Mouse (Mus musculus) embryonic facial prominence, embryonic 11.5 days (tissue): ENCODE results near the gene Rbm20. TPM values are rescaled to one million over a fixed set of nuclear protein-coding genes. Genes with fewer than 3 reads are reported as not detected.

Source experiments
- ATAC-seq: fragments of 200-750 bp; cut with Nextera tagmentation; replicated peaks from 2 replicates; pipeline ENCODE4 v1.8.0; 2017; ENCODE audit warnings: low read depth; ENCODE audit not compliant: insufficient number of reproducible peaks, low FRiP score, low TSS enrichment
- DNase-seq: peaks from one replicate; pipeline ENCODE4 v3.0.0-alpha.2; 2015; ENCODE audit warnings: low spot score
- H3K27ac ChIP-seq: fragments of 300-500 bp; sonication (generic); replicated peaks from 2 replicates; pipeline ENCODE4 v1.5.1; 2014; ENCODE audit warnings: mild to moderate bottlenecking, low read depth, low read length, control low read depth
- H3K27me3 ChIP-seq: fragments of 300-500 bp; sonication (generic); 2 replicates; pipeline ENCODE4 v1.6.1; 2014; ENCODE audit warnings: mild to moderate bottlenecking, low read length, moderate library complexity, mixed read lengths; ENCODE audit not compliant: control insufficient read depth, insufficient read depth
- H3K36me3 ChIP-seq: fragments of 300-500 bp; sonication (generic); replicated peaks from 2 replicates; pipeline ENCODE4 v1.6.1; 2014; ENCODE audit warnings: low read depth, mild to moderate bottlenecking, low read length, moderate library complexity, mixed read lengths; ENCODE audit not compliant: control insufficient read depth, insufficient read depth
- H3K4me1 ChIP-seq: fragments of 300-500 bp; sonication (generic); 2 replicates; pipeline ENCODE4 v1.6.1; 2014; ENCODE audit warnings: low read length, mixed read lengths; ENCODE audit not compliant: control insufficient read depth, insufficient read depth
- H3K4me2 ChIP-seq: fragments of 300-500 bp; sonication (generic); 2 replicates; pipeline ENCODE4 v1.6.1; 2014; ENCODE audit warnings: low read depth, mild to moderate bottlenecking, control low read depth, low read length, moderate library complexity
- H3K4me3 ChIP-seq: fragments of 300-500 bp; sonication (generic); 2 replicates; pipeline ENCODE4 v1.5.1; 2014; ENCODE audit warnings: low read depth, low read length, control low read depth
- H3K9ac ChIP-seq: fragments of 300-500 bp; sonication (generic); replicated peaks from 2 replicates; pipeline ENCODE4 v1.6.1; 2014; ENCODE audit warnings: mild to moderate bottlenecking, control low read depth, low read length
- H3K9me3 ChIP-seq: fragments of 300-500 bp; sonication (generic); replicated peaks from 2 replicates; pipeline ENCODE4 v1.6.1; 2016; ENCODE audit warnings: mild to moderate bottlenecking, low read length, inconsistent platforms, mixed read lengths; ENCODE audit not compliant: control insufficient read depth
- WGBS: fragments of 180-500 bp; shearing (Covaris S2); extraction: QIAGEN DNeasy Blood & Tissue Kit; methylation state at CpG from one replicate; pipeline ENCODE4 v1.1.7; 2014; 5-methylcytosine and 5-hydroxymethylcytosine counted together
- polyA plus RNA-seq: library from polyadenylated mRNA; unstranded; fragments of >200 nt; fragmentation: Nextera tagmentation; extraction: Ambion mirVana; gene quantifications from 2 replicates; pipeline ENCODE4 v1.2.1, GENCODE M21; 2014

Rbm20 gene
- polyA plus RNA-seq, 1 experiment from 2014 or later = 1.1 TPM

- Histone ChIP-seq H3K4me3 (no peak overlapping the region), H3K4me2 (no peak overlapping the region), H3K27me3 (no peaks in the 10 kb centered on the region), H3K27ac (no peak overlapping the region), H3K36me3 (no peaks in the 10 kb centered on the region), H3K4me1 (no peaks in the 10 kb centered on the region), H3K9ac (no peak overlapping the region), H3K9me3 (no peaks in the 10 kb centered on the region)
- 35% methylated on average over 9 of the region's 9 CpGs for WGBS
- DNase-seq (no peak), ATAC-seq (0 out of 2 replicates have a peak, but pooled peaks have one; percentile 24)
Measured at GRCm38 (mm10) chr19:53859149-53859548, 182.0 kb downstream of the Rbm20 start.

GRCm38 (mm10) chr19:53859593-53859992, 182.5 kb downstream of the Rbm20 start:
- 45% methylated on average over 7 of the region's 7 CpGs for WGBS
- Histone ChIP-seq H3K27me3 (no peaks in the 10 kb centered on the region), H3K4me2 (no peak overlapping the region), H3K9ac (no peak overlapping the region), H3K27ac (no peak overlapping the region), H3K36me3 (no peaks in the 10 kb centered on the region), H3K4me3 (no peak overlapping the region), H3K4me1 (no peaks in the 10 kb centered on the region), H3K9me3 (no peaks in the 10 kb centered on the region)
- DNase-seq = peak; percentile 53
- no peak for ATAC-seq

- H3K4me1 ChIP-seq = no peaks in the 10 kb centered on the region
- no peak overlapping the region for H3K27ac ChIP-seq
- ATAC-seq (no peak), DNase-seq (no peak)
- 79% methylated on average over 7 of the region's 7 CpGs for WGBS
- no peaks in the 10 kb centered on the region for H3K27me3 ChIP-seq
- H3K9me3 ChIP-seq = no peaks in the 10 kb centered on the region
- H3K9ac ChIP-seq = no peak overlapping the region
- H3K4me2 ChIP-seq = no peak overlapping the region
- H3K4me3 ChIP-seq = no peak overlapping the region
- H3K36me3 ChIP-seq = no peaks in the 10 kb centered on the region
Measured at GRCm38 (mm10) chr19:53861346-53861745, 184.2 kb downstream of the Rbm20 start.

- DNase-seq (no peak), ATAC-seq (no peak)
- Histone ChIP-seq H3K4me1 (no peaks in the 10 kb centered on the region), H3K27me3 (no peaks in the 10 kb centered on the region), H3K27ac (no peak overlapping the region), H3K9ac (no peak overlapping the region), H3K36me3 (no peaks in the 10 kb centered on the region), H3K4me3 (no peak overlapping the region), H3K9me3 (no peaks in the 10 kb centered on the region), H3K4me2 (no peak overlapping the region)
- 70% methylated on average over 8 of the region's 8 CpGs for WGBS
Measured at GRCm38 (mm10) chr19:53862573-53863246, 185.6 kb downstream of the Rbm20 start.

GRCm38 (mm10) chr19:53867238-53867637, 190.1 kb downstream of the Rbm20 start:
- no peak overlapping the region for H3K9ac ChIP-seq

GRCm38 (mm10) chr19:53868125-53868524, 191.0 kb downstream of the Rbm20 start:
- no peak for ATAC-seq
- no peaks in the 10 kb centered on the region for H3K9me3 ChIP-seq
- no peak for DNase-seq
- H3K36me3 ChIP-seq = no peaks in the 10 kb centered on the region
- no peaks in the 10 kb centered on the region for H3K27me3 ChIP-seq
- H3K27ac ChIP-seq = no peak overlapping the region
- no peak overlapping the region for H3K4me3 ChIP-seq
- H3K4me2 ChIP-seq = no peak overlapping the region
- WGBS = 91% methylated on average over 6 of the region's 6 CpGs
- H3K4me1 ChIP-seq = no peaks in the 10 kb centered on the region
- H3K9ac ChIP-seq = no peak overlapping the region

More at GRCm38 (mm10) chr19:53867238-53867637, 190.1 kb downstream of the Rbm20 start:
- Histone ChIP-seq H3K4me1 (no peaks in the 10 kb centered on the region), H3K9me3 (no peaks in the 10 kb centered on the region), H3K4me3 (no peak overlapping the region), H3K36me3 (no peaks in the 10 kb centered on the region), H3K4me2 (no peak overlapping the region), H3K27me3 (no peaks in the 10 kb centered on the region), H3K27ac (no peak overlapping the region)
- ATAC-seq (no peak), DNase-seq (no peak)

- no peak overlapping the region for H3K27ac ChIP-seq
- H3K4me3 ChIP-seq = no peak overlapping the region
- WGBS = 89% methylated on average over 1 of the region's 1 CpGs
- H3K4me2 ChIP-seq = no peak overlapping the region
- no peaks in the 10 kb centered on the region for H3K36me3 ChIP-seq
- no peaks in the 10 kb centered on the region for H3K27me3 ChIP-seq
- H3K9me3 ChIP-seq = no peaks in the 10 kb centered on the region
- DNase-seq (no peak), ATAC-seq (no peak)
- no peaks in the 10 kb centered on the region for H3K4me1 ChIP-seq
- no peak overlapping the region for H3K9ac ChIP-seq
Measured at GRCm38 (mm10) chr19:53868796-53869195, 191.7 kb downstream of the Rbm20 start.

- 77% methylated on average over 4 of the region's 4 CpGs for WGBS
- no peak for ATAC-seq
- H3K9ac ChIP-seq = no peak overlapping the region
- no peak overlapping the region for H3K4me3 ChIP-seq
- no peak overlapping the region for H3K4me2 ChIP-seq
- H3K27me3 ChIP-seq = no peaks in the 10 kb centered on the region
- no peak overlapping the region for H3K27ac ChIP-seq
- no peaks in the 10 kb centered on the region for H3K4me1 ChIP-seq
- H3K9me3 ChIP-seq = no peaks in the 10 kb centered on the region
- no peaks in the 10 kb centered on the region for H3K36me3 ChIP-seq
- no peak for DNase-seq
Measured at GRCm38 (mm10) chr19:53869427-53870385, 192.6 kb downstream of the Rbm20 start.
